Mouse (Mus musculus) liver, embryonic 14.5 days (tissue): ENCODE measurements around the gene Cdca7l.

Source experiments
- CTCF ChIP-seq: IDR thresholded peaks from 2 replicates; pipeline ENCODE4 v1.5.1; 2016; ENCODE audit warnings: antibody characterized with exemption, low read depth, control low read depth
- EP300 ChIP-seq: IDR thresholded peaks from 2 replicates; pipeline ENCODE4 v1.6.1; 2016; ENCODE audit warnings: antibody characterized with exemption, low read depth

DNA sequence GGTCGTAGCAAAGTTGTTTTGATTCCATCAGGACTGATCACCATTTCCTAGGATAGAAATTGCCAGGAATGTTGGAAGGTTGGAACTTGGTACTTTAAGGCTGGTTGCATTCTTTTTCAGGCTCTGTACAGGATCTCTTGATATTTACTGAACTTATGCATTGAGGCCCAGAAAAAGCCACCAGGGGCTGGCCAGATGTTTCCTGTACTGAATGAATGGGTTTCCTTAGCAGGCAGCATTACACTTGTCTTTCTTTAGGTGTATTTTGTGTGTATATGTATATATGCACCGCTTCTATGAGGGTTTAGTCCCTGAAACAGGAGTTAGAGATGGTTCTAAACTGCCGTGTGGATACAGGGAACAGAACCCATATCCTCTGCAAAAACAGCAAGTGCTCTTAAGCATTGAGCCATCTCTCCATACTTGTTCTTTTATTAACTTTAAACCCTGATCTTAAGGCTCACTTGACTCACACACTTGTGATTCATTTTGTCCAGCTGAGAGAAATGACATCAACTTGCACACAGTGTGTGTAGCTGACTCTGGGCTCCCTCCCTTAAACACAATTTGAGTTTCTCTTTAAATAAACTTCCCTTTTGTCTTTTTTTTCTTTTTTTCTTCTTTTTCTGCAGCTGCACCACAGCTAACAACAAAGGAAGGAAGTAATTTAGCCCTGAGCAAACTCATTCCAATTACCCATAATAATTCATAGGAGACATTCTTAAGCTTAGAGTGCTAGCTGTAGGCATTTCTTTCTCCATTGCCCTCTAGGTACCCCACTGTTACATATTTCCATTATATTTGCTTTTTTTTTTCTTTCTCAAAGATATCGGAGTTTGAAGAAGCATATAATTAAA lies 63.8 kb downstream of the Cdca7l start:
- no peak for TF ChIP-seq CTCF
- no peak for TF ChIP-seq EP300
